Mouse (Mus musculus) spleen, adult 2 months (tissue): Measurements from ENCODE around the gene Mov10l1.

Source experiments
- CTCF ChIP-seq: fragments of 200-500 bp; IDR thresholded peaks from 2 replicates; pipeline ENCODE4 v1.5.1; 2011; ENCODE audit warnings: mild to moderate bottlenecking, inconsistent platforms; ENCODE audit not compliant: insufficient read depth, insufficient read length, insufficient replicate concordance; ENCODE audit errors: extremely low read depth
- POLR2A ChIP-seq: fragments of 200-500 bp; IDR thresholded peaks from 2 replicates; pipeline ENCODE4 v1.6.1; 2011; ENCODE audit warnings: low read depth, low read length, inconsistent platforms

DNA sequence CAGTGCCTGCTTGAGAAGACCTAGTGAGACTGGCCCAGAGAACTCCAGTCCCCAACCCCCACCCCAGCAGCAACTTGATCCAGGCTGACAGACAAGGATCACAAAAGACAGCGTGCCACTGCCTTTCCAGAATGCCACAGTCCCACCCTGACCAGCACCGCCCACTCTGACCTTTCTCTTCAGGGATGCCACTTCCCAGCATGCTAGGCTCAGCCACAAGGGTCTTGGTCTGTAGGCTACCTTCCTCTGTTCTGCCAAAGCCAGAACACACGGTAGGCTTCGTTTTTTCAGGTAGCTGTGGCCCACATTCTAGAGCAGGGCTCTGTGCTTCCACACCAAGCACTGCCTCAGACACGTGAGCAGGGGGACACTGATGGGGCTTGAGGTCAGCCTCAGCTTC, 119.9 kb downstream of the Mov10l1 start:
- TF ChIP-seq CTCF (no peak), POLR2A (no peak)
